Mouse (Mus musculus) ES-Bruce4 (cell line): ENCODE measurements at regions not wholly inside any gene's neighbourhood (a gene's known extent, or its start where the extent isn't known, plus 50 kb on each side); places are given as distances from the start of the nearest gene placed in this dataset.

Experiments
- CTCF ChIP-seq: IDR thresholded peaks from one replicate; pipeline ENCODE4 v1.8.1; 2011; ENCODE audit warnings: low read depth, low read length
- EP300 ChIP-seq: IDR thresholded peaks from 2 replicates; pipeline ENCODE4 v1.6.1; 2011; ENCODE audit warnings: low read depth, low read length; ENCODE audit not compliant: insufficient read depth

DNA sequence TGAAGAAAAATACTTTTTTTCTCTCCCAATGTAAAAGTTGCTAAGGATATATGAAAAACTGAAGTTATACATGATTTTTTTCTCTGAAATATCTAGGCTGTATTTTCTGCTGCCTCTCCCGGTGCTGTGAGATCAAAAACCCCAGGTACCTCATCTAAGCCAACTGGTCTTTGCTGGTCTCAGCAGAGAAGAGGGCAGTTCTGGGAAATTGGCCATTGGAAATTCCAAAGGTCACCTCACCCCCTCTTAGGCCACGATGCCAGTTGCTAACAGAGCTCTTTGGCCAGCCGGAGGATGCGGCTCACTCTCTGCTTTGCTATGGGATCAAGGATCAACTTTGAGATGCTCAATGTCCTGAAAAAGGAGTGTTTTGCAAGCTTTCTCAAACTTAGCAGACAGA lies 280.9 kb upstream of the Rora start:
- TF ChIP-seq CTCF, result no peak
- TF ChIP-seq EP300, result no peak
